ENCODE assay signal across 8 mouse cellular contexts in genomic region chr12:35534754-35535236, GRCm38 (mm10). TPM values are rescaled to one million over a fixed set of nuclear protein-coding genes. Genes with fewer than 3 reads are reported as not detected.
DNase-seq lines count a peak whose midpoint lies in the region; ATAC-seq lines count a peak whose summit lies in the region.

Ahr (minus strand) TSS chr12:35535038.

- WGBS in intestine, embryonic 16.5 days: 0% methylated on average over 30 of the region's 52 CpGs

- peak within 1 kb of the TSS; percentile 85 for H3K9ac ChIP-seq in intestine, embryonic 16.5 days (ENCODE audit: low read depth, low read length)

- no peaks in the 10 kb centered on the region for H3K36me3 ChIP-seq in intestine, embryonic 16.5 days (ENCODE audit: control insufficient read depth, insufficient read depth, low read length)

- peak; percentile 76 to 79 for DNase-seq in adrenal gland, adult 18-20 months (ENCODE audit: low spot score in 2 of 2)
- DNase-seq in embryo, embryonic 10 days (ENCODE audit: low spot score): peak; percentile 78
- peak; percentile 57 to 59 for DNase-seq in gastrocnemius, postnatal 36 days
- peak; percentile 83 to 91 for DNase-seq in left cerebral cortex, postnatal 25 days (ENCODE audit: low spot score in 2 of 2)
- peak; percentile 78 for DNase-seq in mesoderm, embryonic 11.5 days (ENCODE audit: low read depth, low spot score)
- peak; percentile 87 for DNase-seq in right cerebral cortex, postnatal 25 days
- peak; percentile 81 to 90 for DNase-seq in urinary bladder, postnatal 36 days (ENCODE audit: low spot score in 2 of 2)

- H3K4me2 ChIP-seq in intestine, embryonic 16.5 days (ENCODE audit: low read depth, low read length): peak within 1 kb of the TSS; percentile 91

- peak within 1 kb of the TSS; percentile 87 for H3K4me3 ChIP-seq in intestine, embryonic 16.5 days (ENCODE audit: low read length)

- peak within 1 kb of the TSS; percentile 80 for H3K27ac ChIP-seq in intestine, embryonic 16.5 days (ENCODE audit: low read length)

- H3K9me3 ChIP-seq in intestine, embryonic 16.5 days (ENCODE audit: control insufficient read depth, low read length): no peaks in the 10 kb centered on the region

- intact Hi-C loops in gastrocnemius, postnatal 36 days (cut with DNase I): loop anchor here (5.0 kb wide), 1 partner anchor 293 kb away; no protein-coding TSS in a partner anchor
- intact Hi-C loops in left cerebral cortex, postnatal 25 days (cut with DNase I): loop anchor here (2.0 to 10.0 kb wide), 2 partner anchors 140 to 226 kb away; no protein-coding TSS in a partner anchor

- ATAC-seq in intestine, embryonic 16.5 days: peak; percentile 95

- no peaks in the 10 kb centered on the region for H3K27me3 ChIP-seq in intestine, embryonic 16.5 days (replicated peaks; ENCODE audit: control insufficient read depth, insufficient read depth, low read length)

- H3K4me1 ChIP-seq in intestine, embryonic 16.5 days (ENCODE audit: control insufficient read depth, insufficient read depth, low read length): peaks cover 2% of the 10 kb centered on the region; the same call in 1 of the 2 replicates

RNA-seq across cellular contexts. Expression of gene Ahr, which starts in this region (rescaled TPM):
- total RNA-seq in adrenal gland, adult 18-20 months (2021): 1 to 10 TPM; 2.8 to 3.3 TPM
- total RNA-seq in gastrocnemius, postnatal 36 days (2021): 1 to 10 TPM; 1.5 to 2.0 TPM
- 5.7 and 7.2 TPM in 2 replicates for polyA plus RNA-seq in intestine, embryonic 16.5 days (2015; fragmentation: Nextera tagmentation; extraction: Ambion mirVana)
- 1 to 10 TPM; 9.4 to 9.5 TPM for total RNA-seq in left cerebral cortex, postnatal 25 days (2021)

Comparison
In these comparisons a context has a peak if more than half of its experiments do, and no peak if none do; other contexts are left out.
1. Peak in every context shown above with its lines: DNase-seq, ATAC-seq, H3K4me3 ChIP-seq and H3K27ac ChIP-seq.